Mouse (Mus musculus) CH12.LX (cell line): ENCODE data around the gene Egfl7.

Source experiments
- CTCF ChIP-seq, 2 experiments: IDR thresholded peaks in 1 of 2; conservative IDR thresholded peaks in 1 of 2; 2 replicates each; pipeline ENCODE4 v1.5.1; 2011 to 2012; ENCODE audit warnings: low read depth in 2 of 2, low read length in 2 of 2, improper control_type of control experiment in 1 of 2, inconsistent platforms in 1 of 2, mild to moderate bottlenecking in 1 of 2, moderate library complexity in 1 of 2
- E2F4 ChIP-seq: IDR thresholded peaks from 2 replicates; pipeline ENCODE4 v1.6.1; 2011; ENCODE audit warnings: low read depth, low read length, improper control_type of control experiment; ENCODE audit not compliant: insufficient replicate concordance
- EP300 ChIP-seq: IDR thresholded peaks from 2 replicates; pipeline ENCODE4 v1.6.1; 2011; ENCODE audit warnings: low read length, improper control_type of control experiment
- MAFK ChIP-seq: IDR thresholded peaks from 2 replicates; pipeline ENCODE4 v1.6.1; 2011; ENCODE audit warnings: low read length, improper control_type of control experiment; ENCODE audit not compliant: insufficient replicate concordance
- MXI1 ChIP-seq: IDR thresholded peaks from 2 replicates; pipeline ENCODE4 v1.6.1; 2011; ENCODE audit warnings: mild to moderate bottlenecking, low read depth, low read length, improper control_type of control experiment
- POLR2A ChIP-seq: IDR thresholded peaks from 2 replicates; pipeline ENCODE4 v1.6.1; 2011; ENCODE audit warnings: low read depth, mild to moderate bottlenecking, improper control_type of control experiment, low read length
- SMC3 ChIP-seq: IDR thresholded peaks from 2 replicates; pipeline ENCODE4 v1.6.1; 2011; ENCODE audit warnings: low read depth, low read length, improper control_type of control experiment
- USF1 ChIP-seq: IDR thresholded peaks from 2 replicates; pipeline ENCODE4 v1.6.1; 2014; ENCODE audit warnings: low read depth, mild to moderate bottlenecking, inconsistent platforms, low read length, improper control_type of control experiment

- TF ChIP-seq CTCF (conservative IDR thresholded peaks at IDR 0.05 in 1 of 2, IDR thresholded peaks at IDR 0.05 in 1 of 2; ENCODE audit: low read depth in 2 of 2, low read length in 2 of 2) = peak in 1 of 2 experiments; percentile 7; a peak in 1 of 4 replicates
- no peak; the same call in 1 of the 2 replicates for TF ChIP-seq POLR2A
- no peak for TF ChIP-seq EP300
- no peak for TF ChIP-seq SMC3
- no peak for TF ChIP-seq MXI1
- no peak for TF ChIP-seq USF1
- no peak for TF ChIP-seq E2F4
- TF ChIP-seq MAFK = no peak
Observed at GRCm38 (mm10) chr2:26638572-26638971, 58.8 kb downstream of the Egfl7 start.
